Mouse (Mus musculus): ENCODE results near the gene Sorcs3.

Sorcs3 gene

DNA sequence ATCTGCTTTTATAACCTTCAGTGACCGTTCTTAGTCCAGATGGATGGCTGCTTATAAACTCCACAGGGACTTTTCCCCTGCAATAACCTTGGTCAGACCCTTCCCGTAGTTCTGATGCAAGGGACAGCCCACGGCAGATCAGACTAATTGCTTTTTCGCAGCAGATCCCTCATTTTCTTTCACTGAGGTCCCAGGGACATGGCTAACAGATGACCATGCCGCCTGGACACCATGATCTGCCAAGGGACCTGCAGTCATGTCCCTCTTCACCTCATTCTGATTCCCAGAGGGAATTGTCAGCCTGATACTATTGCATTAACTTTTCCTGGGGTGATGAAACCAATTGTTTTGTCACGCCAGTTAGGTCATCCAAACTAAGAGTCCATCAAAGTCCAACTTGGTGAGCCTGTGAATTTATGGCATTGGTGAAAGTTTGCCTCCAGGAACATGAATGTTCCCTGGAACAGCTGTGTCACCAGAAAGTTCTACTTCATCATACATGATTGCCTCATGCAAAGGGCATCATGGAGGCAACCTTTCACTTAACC is 494.4 kb downstream of the Sorcs3 start:
- no peak for DNase-seq (ENCODE audit: low read depth, low spot score)

DNA sequence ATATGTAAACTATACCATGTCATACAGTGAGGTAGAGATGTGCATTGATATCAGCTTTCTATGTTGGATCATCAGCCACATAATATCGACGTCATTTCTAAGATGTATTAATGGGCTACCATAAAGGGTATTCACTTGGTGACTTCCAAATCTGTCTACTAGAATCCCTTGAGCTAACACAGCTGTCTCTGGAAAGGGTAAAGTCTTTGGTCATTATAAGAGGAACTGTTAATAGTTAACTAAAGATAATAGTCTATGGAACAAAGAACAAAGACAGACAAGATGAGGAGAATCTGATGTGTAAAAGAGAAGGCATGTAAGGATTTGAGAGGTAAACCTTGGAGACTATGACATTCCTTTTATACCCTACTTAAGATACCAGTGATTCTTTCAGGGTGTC is 497.9 kb downstream of the Sorcs3 start:
- no peak for DNase-seq (ENCODE audit: low read depth, low spot score)

DNA sequence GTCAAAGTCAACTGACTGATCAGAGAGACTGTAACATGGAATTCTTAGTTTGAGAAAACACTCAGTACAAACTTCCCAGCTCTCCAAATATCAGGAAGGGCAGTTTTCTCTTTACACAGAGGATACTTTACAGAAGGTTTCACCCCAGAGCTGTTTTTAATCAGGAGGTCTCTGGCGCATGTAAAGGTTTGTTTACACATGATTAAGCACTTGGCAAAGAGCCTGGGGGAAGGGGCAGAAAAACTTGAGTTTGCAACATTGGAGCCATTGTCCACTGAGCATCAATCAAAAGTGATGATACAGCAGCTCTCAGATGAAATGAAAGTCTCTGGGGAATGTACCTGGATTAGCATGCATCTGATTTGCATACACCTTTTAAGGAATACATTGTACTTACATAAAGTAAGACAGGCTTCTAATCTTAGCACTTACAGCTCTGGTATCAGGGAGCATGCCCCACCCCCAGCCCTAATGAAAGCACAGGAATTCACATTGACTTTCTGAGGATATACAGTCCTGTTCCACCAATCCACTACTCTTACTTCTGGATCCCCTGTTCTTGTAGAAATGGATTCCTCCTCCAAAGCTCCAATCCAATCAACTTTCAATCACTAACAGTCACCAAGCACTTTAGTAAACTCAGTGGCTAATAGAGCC is 500.6 kb downstream of the Sorcs3 start:
- DNase-seq (ENCODE audit: low read depth, low spot score): no peak

DNA sequence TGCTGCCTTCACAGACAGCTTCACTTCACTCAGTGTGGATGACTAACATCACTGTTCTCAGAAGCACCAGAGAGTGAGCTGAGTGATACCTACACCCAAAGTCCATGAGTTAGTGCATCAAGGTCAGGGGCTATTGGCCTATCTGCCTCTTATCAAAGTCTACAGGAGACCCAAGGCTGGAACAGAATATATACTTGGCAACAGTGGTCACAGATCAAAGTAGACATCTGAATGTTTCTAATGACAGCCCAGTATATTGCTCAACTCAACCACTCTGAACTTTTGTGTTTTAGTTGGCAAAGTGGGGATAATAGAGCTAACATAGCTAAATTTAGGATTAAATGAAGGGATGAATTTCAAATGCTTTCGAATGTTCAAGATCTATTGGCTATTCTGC is 501.1 kb downstream of the Sorcs3 start:
- no peak for DNase-seq (ENCODE audit: low read depth, low spot score)

DNA sequence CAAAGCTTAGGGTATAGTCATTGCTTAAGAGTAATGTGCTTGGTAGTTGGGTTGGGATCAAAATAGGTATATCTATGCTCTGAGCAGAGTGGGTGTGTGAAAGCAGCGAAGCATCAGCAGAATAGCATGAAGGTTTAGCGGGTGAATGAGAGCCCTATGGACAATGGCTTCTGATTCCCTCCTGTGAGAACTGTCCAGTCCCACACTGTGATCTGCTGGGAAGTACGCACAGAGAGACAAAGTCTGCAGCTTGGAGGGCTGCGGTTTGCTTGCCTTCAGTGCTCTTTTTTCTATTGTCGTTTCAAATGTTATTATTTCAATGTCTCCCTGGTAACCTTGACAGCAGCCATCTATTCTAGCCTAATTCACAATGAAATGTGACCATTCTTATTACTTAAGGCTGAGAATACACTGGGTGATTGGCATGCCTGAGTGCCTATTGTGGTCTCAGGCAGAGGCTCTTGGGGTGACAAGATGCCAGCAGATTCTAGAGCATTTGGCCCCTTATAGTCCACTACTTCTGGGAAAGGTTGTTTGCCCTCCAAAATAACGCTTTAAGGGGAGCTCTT is 520.1 kb downstream of the Sorcs3 start:
- DNase-seq (ENCODE audit: low read depth, low spot score): no peak

DNA sequence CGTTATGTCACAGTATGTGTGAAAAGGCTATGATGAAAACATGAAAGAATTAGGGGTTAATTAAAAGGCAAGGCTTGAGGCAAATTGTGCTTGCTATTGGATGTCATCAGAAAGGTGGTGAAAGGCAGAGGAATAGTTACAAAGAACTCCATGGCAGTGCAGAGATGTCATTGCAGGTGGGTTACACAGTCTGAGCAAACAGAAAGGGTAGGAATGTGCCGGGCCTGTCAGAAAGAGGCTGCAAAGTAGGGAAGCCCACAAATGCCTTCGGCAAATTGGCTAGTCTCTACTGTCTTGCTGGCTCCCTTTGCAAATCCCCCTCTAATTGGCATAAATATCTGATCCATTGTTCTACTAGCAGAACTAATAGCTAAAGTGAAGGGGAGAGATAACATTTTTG is 521.2 kb downstream of the Sorcs3 start:
- no peak for DNase-seq (ENCODE audit: low read depth, low spot score)

DNA sequence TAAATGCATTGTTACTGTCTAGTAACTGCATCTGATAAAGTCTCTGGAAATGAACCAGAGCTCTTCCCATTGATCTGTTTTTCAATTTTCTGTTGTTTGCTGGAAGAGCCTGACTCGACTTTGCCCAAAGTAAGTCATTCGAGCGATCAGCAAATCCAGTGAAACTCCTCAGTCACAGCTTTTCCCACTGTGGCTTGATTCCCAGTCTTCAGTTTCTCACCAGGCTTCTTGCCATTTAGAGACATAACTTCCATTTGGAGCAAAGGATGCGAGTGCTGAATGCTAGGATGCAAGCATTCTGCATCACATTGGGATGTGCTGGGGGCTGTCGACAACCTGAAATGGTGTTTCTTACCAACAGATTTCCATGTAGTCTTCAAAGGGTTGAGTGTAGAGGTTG is 521.8 kb downstream of the Sorcs3 start:
- no peak for DNase-seq (ENCODE audit: low read depth, low spot score)

DNA sequence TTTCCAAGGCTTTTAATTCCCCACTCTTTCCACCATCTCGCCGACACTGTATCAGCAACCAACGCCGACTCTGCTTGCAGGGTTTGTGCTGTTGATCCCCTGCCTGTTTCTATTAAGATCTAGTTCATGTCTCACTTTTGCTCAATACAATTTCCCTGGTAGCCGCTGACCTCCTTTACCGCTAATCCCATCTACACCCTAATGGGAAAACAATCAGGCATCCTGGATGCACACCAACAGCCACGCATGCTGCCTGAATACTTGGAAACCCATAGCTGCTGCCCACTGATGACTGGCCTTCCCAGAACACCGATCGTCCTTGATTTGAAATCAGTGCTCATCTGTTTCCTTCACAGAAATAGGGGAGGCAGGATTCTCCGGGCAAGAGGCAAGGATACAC is 525.9 kb downstream of the Sorcs3 start:
- no peak for DNase-seq (ENCODE audit: low read depth, low spot score)

DNA sequence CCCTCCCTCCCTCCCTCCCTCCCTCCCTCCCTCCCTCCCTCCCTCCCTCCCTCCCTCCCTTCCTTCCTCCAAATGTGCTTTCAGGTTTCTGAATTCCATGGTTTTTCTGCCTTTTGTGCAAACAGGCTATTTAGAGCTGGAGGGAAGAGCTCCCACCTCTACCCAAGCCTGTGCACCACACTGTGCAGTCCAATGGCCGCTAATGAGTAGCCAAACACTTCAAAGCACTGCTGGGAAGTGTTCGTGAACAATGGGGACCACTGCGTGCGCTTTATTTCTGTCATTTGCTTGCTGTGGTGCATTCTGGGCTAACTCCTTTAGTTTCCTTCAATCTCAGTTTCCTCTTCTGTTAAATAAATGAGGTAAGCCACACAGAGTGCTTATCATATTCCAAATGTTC is 528.5 kb downstream of the Sorcs3 start:
- DNase-seq (ENCODE audit: low read depth, low spot score): no peak

DNA sequence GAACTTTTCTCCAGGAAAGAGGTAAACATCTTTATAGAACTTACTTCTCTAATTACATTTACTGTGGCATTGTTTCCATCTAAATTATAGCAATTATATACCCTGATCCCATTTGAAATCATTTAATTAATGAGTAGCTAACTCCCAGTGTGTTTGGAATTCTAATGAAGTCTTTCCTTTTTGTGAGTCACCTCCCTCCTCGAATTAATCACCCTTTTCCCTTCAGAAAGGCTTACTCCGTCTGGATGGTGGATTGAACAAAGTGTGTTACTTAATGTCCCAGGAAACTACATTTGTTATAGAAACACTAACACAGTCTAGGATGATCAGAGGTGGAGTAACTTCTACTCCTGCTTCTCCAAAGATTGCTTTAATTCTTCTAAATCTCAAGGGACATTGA is 531.7 kb downstream of the Sorcs3 start:
- no peak for DNase-seq (ENCODE audit: low read depth, low spot score)

DNA sequence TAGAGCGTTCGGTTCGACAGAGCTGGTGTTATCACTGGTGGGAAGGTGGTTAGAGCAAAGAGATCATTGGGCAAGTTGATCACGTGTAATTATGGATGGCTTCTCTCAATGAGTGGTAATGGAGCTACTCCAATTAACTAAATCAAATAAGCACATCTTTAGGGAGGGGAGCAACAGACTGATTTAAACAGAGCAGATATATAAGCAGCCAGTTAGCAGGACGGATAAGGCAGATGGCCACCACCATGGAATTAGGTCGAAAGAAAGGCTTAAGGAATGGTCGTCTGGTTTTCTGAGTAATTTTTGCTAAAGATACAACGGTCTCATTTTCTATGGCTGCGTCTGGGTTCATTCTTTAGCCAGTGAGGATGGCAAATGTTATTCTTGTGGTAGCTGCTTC is 549.3 kb downstream of the Sorcs3 start:
- no peak for DNase-seq (ENCODE audit: low read depth, low spot score)

DNA sequence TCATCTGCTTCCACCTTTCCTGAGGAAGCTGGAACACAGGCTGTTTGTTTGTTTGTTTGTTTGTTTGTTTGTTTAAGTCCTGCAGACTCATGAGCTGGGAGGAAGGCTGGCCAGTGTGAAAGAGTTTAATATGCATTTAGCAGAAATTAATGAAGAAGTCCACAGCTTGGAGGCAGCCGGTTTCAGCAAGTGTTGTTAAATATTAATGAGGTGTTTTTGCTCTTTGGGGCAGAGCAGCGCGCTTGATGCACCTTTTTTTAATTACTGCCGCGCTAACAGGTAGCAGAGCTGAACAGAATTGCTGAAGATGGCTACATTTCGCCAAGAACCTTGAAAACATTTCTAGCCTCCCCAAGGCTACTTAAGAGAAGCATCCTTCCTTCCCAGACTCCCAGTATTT is 551.0 kb downstream of the Sorcs3 start:
- DNase-seq (ENCODE audit: low read depth, low spot score): no peak

DNA sequence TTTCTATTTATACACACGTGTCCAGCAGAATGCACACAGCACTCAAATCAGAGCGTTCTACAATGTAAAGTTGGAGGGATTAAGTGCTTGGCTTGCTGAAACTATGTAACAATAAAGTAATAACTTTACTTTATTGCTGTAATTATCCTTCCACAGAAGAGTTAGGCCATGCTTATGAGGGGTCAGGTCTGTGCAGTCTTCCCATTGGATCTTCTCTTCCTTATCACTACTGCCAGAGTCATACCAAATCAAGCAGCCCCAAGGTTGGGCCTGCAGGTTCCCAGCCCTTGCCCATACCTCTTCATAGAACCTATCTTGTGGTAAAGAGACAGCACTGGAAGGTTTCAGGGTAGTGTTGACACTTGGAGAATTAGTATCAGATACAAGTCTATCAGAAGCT is 560.7 kb downstream of the Sorcs3 start:
- DNase-seq (ENCODE audit: low read depth, low spot score): no peak

DNA sequence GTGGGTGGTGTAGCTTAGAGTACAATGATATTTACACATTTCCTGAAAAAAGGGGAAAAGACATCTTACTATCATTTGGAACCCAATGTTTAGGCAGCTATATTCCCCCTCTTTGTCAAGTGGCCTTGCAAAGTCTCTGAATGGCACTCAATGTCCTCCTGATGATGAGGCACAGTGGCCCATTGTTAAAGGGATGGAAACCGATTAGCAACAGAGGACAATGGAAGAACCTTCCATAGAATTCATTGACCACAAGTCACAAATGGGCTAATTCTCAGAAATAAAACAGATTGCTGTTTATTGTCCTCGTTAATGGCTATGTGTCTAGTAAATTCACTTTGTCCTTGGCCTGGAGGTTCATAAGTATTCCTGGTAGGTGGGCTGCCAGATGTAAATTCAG is 565.7 kb downstream of the Sorcs3 start:
- peak; percentile 22 for DNase-seq (ENCODE audit: low read depth, low spot score)

DNA sequence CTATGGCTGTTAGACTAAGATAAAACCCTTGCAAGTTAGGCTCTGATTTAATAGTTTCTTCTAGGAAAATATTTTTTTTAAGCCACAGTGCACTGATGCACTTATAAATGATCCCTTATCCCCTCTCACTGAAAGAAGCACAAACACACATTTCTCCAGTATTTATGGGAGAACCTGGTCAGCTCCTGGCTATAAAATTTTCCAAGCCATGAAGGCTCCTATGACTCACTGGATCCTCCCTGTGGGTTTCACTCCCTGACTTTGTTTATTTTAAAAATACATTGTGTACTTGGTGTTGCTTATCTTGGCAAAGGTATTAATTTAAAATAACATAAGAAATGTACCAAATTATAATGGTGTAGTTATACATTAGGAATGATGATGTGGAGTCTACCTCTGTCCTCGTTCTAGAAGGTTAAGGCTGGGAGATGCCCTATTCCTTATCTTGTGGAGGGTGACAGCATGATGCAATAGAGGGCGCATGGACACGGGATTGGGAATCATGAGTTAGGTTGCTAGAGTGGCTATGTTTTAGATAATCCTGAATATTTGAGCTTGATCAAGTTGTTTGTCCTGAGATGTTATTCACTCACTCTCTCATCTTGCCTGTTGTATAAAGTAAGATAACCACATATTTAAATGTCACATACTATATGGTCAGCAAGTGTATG is 573.4 kb downstream of the Sorcs3 start:
- no peak for DNase-seq (ENCODE audit: low read depth, low spot score)

DNA sequence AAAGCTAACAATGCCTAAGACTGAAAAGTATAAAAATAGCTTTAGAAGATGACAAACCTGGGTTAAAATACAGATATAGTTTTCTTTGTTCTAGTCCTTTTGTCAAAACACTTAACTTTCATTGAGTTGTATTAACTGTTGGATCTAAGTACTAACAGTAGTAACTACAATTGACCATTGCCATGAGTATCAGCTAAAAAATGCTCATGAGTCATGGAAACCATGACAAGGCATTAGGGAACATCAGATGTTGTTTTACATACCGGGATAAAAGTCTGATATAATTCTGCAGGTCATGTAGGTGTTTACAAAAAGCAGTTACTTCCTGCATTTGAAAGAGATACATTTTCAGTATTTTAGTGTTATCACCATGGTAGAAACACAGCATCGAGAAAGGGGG is 575.0 kb downstream of the Sorcs3 start:
- no peak for DNase-seq (ENCODE audit: low read depth, low spot score)

DNA sequence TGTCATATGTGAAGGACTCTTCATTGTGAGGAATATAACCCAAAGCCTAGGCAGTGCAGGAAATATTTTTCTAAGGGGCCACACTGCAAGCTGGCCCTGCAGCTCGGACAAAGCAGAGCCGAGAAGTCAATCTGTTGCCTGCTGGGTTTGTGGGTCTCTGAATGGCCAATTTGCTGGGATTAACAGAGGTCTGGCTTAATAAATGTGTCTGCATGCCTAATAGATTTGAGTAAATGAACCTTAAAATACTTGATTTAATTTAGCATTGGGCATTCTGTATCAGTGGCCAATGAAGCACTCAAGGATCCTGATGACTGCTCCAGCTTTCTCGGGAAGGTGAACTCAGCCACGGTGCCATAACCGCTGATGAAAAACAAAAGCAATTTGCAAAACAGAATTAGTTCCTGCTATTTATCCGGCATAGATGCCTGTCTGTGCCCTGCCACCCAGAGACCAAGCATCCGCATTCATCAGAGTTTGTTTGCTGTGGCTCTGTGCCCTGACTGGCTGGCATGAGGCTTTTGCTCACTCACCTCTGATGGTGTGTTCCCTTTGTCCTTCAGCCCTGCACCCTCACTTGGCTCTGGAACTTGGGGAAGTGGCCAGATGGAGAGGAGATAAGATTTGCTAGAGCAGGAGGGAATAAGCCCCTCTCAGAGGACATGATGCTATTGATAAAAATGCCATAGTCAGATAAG is 576.3 kb downstream of the Sorcs3 start:
- no peak for DNase-seq (ENCODE audit: low read depth, low spot score)

DNA sequence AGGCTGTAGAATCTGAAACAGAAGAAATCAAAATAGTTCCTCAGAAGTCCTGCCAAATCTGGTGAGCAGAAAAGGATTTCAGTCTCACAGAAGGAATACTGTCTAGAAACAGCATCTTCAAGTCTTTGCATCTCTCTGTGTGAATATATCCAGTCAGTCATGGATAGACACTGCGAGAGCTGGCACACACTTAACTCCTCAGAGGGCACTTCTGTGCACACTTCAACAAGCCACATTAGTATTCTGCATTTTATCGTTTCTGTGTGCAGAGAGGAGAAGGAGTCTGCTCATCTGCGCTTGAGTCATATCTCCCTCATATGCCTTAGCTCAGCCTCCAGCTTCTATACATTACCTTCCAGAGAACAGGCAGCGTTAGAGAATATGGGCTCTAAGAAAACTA is 581.4 kb downstream of the Sorcs3 start:
- no peak for DNase-seq (ENCODE audit: low read depth, low spot score)

DNA sequence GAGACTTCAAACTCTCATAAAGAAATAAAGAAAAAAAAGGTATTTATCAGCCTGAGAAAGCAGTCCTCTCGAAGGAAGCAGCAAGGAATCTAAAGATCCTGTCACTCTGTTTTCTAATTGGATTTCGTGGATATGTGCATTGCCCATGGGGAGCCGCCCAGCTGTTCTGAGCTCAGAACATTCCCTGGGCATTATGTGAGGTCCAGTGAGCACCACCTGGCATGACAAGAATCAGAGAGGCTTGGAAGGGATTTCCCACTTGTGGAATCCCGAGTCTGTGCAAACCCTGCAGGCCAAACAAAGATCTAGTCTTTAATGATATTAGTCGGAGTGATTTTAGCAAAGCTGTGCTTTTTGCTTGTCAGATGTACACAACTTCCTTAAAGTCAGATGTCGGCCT is 598.7 kb downstream of the Sorcs3 start:
- DNase-seq (ENCODE audit: low read depth, low spot score): no peak

DNA sequence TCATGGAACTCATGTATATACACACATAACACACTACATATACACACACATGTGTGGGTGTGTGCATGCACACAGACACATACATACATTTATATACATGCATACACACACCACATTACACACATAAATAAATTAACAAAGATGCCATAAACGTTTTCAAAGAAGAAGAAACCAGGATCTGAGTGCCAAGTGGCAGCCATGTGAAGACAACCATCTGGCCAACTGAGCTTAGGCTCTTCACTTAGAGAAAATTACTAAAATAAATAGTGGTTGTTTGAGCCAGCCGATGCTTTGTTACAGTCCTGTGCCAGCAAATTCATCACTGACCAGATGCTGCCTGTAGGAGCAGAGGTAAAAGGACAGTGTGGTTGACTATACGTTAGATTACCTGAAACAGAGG is 605.7 kb downstream of the Sorcs3 start:
- no peak for DNase-seq (ENCODE audit: low read depth, low spot score)

DNA sequence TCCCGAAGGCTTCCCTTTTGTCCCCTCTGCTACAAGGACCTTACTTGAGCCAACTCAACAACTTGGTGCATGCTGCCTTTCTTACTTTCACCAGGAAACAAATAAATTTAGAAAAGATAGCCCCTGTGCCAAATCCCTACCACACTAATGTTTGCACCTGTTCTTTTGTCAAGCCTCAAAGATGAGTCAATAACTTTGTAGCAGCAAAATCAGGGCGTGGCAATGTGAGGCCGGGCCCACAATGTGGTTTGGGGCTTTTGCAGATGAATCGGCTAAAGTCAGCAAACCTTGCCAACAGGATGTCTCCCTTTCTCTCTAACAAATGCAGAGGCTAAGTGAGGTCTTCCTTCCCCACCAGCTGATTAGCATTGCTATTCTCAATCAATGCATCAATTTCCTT is 608.0 kb downstream of the Sorcs3 start:
- DNase-seq (ENCODE audit: low read depth, low spot score): no peak

DNA sequence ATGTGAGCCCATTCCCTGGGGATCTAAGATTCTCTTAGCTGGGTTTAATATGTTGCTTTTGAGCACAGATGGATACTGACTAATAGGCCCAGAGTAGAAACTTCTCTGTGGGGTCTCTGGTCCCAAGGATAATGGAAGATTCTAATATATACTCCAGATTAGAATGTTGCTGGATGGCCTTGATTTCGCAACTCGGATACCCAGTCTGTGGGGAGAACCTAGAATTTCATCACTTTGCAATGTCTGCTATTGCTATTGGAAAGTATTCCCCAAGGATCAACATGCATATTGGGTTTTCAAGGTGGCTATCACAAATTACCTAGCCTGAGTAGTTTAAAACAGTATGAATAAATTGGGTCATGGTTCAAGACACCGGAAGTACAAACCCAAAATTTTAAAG is 609.2 kb downstream of the Sorcs3 start:
- DNase-seq (ENCODE audit: low read depth, low spot score): no peak
